Mouse (Mus musculus) ES-Bruce4 (cell line): ENCODE data around the gene Dner.

ENCODE experiments used
- CTCF ChIP-seq: IDR thresholded peaks from one replicate; pipeline ENCODE4 v1.8.1; 2011; ENCODE audit warnings: low read depth, low read length
- POLR2A ChIP-seq: IDR thresholded peaks from one replicate; pipeline ENCODE4 v1.8.1; 2011; ENCODE audit warnings: low read length; ENCODE audit not compliant: insufficient read depth

- TF ChIP-seq CTCF (no peak), POLR2A (no peak)
Observed at GRCm38 (mm10) chr1:84506984-84507546, 189.0 kb downstream of the Dner start.
